Mouse (Mus musculus) T-helper 1 cell (primary cell): ENCODE measurements around the gene Cope.

Source experiments
- in situ Hi-C: fragments of 300-600 bp; cut with MboI, MseI; formaldehyde crosslinking; loops from one replicate; pipeline ENCODE4 v1.15.1; 2025; ENCODE audit warnings: high pct_unique_total_duplicates

Gene Cope

DNA sequence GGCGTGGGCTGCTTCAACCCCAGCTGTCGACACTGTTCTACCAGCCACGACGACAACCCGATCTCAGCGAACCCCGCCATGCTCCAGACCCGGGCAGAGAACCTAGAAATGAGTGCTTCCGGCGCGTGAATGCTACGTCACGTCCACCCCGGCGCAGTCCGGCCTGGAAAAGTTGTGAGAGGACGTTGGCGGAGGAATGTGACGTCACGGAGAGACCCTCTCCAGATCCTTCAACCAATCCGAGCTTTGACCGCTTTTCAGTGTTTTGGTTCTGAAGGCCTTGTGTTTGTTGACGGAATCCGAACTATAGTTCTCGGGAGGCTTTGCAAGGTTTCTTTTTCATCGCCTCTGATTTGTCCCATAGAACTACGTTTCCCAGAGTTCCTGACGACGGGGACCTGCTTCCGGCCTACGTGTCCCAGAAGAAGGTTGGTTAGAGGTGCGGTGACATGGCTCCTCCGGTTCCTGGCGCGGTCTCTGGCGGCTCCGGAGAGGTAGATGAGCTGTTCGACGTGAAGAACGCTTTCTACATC lies at the start of gene Cope, which contains the start of gene Ddx49:
TSS of gene Cope (plus strand) at position 161 of the 533 bp plus-strand sequence.
TSS of gene Ddx49 (minus strand) at position 132 of the 533 bp plus-strand sequence.
- in situ Hi-C loops, result no loop called here

DNA sequence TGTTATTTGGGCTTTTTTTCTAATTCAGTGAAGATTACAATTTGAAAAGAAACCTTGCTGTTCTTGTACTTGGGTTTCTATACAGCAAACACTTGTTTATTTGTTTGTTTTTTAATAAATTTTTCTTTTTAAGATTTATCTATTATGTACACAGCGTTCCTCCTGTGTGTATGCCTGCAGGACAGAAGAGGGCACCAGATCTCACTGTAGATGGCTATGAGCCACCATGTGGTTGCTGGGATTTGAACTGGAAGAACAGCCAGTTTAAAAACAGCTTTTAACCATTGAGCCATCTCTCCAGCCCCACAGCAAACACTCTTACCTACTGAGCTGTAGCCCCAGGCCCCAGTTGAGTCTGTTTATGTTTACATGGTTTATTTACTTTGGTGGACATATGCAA lies 47.7 kb upstream of the Cope start:
- in situ Hi-C loops, result no loop called here

DNA sequence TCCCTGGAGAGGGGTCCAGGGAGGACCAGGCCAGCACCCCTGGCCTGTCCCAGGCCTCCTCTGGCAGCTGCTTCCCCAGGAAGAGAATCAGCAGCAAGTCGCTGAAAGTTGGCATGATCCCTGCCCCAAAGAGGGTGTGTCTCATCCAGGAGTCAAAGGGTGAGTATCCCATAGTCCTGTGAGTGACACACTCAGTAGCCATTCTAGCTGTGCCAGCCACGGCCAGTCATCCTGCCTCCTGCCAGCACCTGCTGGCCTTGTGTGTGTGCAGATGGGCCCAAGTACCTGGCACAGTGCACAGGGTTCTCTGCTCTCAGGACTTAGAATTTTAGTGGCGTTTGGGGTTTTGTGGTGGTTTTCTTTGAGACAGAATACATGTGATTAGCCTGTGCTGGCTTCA lies 44.9 kb upstream of the Cope start:
- in situ Hi-C loops, result no loop called here

DNA sequence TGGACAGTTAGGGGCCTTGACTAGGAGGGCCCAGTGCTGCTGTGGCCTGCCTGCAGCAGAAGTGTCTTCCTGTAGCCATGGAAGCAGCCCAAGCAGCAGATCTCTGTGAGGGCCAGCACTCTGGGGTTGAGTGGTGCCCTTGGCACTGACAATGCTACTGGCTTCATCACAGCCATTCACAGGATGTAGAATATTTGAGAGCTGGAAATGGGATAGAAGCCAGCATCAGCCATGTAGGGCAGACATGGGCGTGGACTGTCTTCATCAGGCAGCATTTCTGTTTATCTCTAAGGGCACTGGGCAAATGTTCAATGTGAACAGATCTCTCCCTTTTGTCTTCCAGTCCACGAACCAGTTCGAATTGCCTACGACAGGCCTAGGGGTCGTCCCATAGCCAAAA lies 43.7 kb upstream of the Cope start:
- in situ Hi-C loops, result no loop called here

DNA sequence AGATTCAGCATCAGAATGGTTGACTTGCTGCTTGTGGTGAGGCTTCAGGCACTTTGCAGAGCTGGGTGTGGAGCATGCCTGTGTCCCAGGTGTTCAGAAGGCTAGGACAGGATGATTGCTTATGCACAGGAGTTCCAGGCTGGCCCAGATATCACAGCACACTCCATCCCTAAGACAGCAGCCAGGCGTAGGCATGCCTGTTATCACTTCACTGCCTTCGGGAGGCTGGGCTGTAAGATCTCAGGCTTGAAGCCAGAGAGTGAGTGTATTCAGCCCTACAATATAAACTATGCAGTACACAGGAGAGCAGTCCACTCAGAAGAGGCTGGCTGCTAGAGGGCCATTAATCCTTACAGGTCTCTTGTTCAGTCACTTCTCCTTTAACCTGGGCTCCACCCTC lies 43.3 kb upstream of the Cope start:
- in situ Hi-C loops, result no loop called here

DNA sequence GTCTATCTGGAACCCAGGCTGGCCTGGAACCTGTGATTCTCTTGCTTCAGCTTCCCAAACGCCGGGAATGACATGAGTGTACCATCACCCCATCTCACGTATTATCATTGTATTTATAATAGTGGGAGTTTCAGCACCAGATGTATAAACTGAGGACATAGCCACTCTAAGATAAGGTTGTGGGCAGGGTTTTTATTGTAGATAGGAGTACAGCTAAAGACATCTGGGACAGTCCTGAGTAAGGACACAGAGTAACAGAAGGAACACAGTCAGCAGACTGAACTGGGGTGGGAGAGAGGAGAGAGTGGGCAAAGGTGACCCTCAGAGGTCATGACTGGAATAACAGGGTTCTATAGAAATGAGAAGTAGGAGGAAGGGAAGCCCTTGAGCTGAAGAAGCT lies 34.6 kb upstream of the Cope start:
- in situ Hi-C loops, result no loop called here

DNA sequence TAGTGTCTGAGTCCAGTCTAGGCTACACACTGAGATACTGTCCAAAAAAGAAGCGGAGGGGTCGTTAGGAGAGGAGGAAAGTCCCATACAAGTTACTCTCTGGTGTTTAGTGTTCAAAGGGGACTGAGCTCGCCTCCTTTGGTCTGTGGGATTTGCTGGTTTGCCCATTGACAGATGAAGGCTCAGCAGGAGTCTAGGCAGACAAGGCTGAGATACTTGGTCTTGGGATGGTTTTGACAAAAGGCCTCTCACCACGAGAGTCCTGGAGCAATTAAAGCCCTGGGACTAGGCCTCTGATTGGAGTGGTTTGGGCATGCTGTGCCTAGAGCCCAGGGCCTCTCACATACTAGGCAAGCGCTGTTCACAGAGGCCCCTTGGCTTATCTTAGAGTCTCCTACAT lies 34.0 kb upstream of the Cope start:
- in situ Hi-C loops, result no loop called here

DNA sequence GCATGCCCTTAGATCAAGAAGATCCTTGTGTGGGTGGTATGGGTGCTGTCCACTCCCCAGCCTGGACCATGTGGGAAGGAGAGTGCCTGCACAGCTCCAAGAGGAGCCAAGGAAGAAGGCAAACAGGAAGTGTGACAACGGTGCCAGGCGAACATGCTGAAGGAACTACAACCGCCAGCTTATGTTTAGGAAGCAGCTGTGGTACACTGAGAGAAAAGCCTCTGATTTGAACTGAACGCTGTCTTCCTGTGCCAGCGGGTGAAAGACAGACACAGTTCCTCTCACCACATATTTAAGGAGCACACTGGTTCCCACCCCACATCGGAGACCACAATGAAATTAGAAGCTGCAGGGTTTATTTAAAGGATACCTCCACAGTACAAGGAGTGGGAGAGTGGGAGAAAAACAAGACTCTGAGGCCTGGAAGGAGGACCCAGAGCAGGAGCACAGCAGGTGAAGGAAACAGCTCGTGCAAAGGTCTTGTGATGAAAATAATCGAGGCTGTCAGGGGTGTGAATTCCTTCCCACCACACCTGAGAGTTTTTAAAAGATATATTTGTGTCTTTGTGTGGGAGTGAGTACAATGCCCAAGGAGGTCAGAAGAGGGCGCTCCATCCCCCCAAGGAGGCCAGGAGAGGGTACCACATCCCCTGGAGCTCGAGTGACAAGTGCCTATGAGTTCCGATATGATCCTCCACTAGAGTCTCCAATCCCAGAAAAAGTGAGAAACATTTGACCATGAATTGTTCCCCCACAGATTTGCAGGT lies 33.3 kb upstream of the Cope start:
- in situ Hi-C loops, result no loop called here

DNA sequence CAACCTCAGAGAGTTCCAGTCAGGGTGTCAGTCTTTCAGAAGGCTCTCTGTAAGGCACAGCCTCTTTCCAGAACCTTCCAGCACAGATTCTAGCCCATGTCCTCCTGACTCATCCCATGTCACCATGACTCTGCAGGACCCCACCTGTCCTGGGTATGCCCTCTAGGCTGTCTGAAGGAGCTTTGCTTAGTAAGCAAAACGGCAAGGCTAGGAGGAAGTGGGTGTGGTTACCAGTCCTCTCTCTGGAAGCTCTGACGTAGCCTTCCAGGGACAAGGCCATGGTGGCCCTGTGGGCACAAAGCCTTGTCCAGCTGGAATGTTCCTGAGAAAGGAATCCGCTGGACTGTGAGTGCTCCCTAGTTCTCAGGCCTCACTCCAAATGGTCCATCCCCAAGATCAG lies 29.4 kb upstream of the Cope start:
- in situ Hi-C loops, result no loop called here

DNA sequence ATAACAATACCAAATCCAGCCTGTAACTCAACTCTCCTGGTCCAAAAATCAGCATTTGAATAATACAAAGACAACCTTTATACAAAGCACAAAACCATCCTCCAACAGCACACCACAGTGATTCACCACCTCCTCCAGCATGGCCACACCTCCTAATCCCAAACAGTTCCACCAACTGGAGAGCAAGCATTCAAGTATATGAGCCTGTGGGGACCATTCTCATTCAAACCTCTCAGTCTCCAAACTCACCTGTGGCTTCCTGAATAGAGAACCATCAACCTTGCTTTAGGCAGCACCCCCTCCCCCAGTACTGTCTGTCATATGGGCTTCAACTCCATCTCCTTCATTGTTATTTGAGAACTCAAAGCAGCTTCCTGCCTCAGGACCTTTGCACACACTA lies 28.0 kb upstream of the Cope start:
- in situ Hi-C loops, result no loop called here

DNA sequence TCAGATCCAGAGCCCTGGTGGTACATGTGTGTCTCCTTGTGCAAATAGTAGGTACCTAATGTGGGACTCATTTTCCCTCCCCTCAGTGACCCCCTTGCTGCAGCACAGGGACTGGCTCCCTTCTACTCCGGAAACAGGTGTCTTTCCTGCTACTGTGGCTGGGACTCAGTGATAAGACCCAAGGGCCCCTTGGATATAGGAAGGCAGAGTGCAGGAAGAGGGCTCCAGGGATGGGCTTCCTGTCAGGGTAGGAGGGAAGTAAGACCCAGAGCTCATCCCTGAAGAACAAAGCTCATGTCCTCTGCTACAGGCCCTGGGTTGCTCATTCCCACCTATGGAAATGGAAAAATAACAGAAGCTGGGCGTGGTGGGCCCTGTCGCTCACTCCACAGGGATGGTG lies 25.8 kb upstream of the Cope start:
- in situ Hi-C loops, result no loop called here

DNA sequence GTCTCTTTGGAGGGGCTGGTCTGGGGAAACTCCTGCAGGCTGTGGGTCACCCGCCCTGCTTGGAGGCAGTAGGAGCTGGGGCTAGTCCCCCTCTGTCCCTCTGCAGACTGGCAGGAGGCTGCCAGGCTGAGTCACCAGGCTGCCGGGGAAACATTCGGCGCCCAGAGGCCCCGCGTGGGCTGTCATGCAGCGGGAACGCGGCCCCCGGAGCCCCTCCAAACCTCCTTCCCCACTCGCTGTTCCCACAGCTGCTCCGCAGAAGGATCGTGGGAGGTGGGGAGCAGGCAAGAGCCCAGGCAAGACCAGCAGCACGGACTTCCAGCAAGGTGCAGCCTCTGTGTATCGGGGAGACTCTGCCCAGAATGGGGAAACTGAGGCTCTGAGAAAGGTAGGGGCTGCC lies 24.1 kb upstream of the Cope start:
- in situ Hi-C loops, result no loop called here

DNA sequence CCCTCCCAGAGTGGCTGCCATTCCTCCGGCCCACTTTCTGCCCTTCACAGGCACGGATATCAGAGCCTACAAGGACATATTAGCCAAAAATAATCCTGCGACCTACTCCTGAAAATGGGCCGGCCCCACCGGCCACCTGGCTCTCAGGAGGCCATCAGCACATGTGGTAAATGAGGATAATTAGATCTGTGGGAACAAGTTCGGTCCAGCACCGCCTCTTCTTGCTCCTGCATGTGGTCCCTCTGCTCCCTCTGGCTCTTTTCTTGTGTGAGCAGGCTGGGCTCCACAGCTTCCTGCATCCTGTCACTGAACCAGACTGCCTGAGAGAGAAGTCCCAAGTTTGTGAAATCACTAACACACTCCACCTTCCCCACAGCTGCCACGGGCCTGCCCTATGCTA lies 23.1 kb upstream of the Cope start:
- in situ Hi-C loops, result no loop called here

DNA sequence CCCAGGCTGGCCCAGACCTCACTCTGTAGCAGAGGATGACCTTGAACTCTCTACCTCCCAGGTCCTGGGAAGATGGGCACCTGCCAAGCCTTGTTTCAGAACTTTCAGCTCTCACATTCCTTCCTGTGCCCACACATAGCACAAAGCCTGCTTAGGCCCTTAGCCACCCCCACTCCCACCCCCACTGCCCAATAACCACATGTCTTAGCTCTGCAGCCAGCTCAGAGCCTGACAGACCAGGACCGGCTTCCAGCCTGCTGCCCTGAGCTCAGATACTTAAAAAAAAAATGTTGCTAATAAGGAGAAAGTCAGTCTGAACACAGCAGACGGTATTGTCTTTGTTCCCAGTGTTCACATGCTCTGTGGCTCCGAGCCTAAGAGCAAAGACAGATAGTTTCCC lies 21.3 kb upstream of the Cope start:
- in situ Hi-C loops, result no loop called here

DNA sequence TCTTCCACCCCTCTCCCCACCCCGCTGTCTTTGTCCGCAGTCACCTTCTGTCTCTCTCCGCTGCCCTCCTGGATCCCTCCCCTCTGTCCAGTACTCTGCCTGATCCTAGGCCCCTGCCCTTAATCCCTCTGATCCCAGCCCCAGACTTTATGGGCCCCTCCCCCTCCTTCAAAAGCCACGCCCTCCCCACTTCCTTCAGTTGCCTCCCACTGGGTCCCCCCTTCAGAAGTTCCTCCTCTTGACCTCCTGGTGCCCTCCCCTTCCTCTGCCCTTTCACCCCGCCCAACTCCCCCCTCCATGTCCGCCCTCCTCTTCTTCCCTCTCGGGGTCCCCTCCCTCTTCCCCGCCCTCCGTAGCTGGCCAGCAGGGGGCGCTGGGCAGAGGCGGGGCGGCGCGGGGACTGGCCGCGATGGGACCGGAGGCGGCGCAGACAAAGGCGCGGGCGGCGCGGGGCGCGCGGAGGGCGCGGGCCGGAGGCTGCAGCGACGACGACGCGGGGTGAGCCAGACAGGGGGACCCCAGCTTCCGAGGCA lies 19.6 kb upstream of the Cope start, which contains the start of gene Homer3:
TSS of gene Homer3 (plus strand) at position 225 of the 533 bp plus-strand sequence.
- in situ Hi-C loops, result no loop called here

DNA sequence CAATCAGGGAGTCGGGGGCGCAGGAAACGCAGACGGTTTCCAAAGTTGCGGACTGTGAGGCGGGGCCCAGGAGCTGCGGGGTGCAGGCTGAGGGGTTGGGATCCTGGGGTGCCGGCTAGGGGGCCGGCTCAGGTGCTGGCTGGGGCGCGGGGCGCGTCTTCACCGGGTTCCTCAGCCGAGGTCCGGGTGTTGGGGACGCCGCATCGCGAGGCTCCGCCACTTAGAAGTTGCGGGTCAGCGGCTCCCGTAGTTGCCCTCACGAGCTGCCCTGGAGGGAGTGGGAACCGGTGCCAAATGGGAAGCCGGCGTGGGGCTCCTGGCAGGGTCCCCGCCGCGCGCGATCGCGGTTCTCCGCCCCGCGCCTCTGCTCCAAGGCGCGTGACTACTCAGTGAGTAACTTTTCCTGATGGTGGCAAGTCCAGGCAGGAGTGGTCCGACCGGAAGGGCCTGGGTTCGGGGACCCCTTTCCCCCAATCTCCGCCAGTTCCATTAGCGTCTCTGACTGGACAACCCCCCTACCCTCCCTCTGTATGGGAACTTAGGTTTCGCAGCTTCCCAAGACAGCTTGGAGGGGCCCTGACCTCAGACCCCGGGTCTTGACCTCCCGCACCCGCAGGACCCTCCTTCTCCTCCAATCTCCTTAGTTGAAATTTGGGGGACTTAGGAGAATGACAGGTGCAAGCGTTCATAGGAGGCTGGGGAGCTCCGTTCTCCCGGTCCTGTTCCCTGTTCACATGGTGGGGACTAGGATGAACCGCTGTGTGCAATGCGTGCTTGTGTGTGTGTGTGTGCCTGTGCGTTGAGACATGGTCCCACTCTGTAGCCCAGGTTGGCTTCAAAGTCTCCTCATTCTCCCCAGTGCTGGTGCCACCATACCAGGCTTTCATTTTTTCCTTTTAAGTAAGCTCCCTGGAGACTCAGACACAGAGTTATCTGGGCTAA lies 18.9 kb upstream of the Cope start:
- in situ Hi-C loops, result no loop called here

DNA sequence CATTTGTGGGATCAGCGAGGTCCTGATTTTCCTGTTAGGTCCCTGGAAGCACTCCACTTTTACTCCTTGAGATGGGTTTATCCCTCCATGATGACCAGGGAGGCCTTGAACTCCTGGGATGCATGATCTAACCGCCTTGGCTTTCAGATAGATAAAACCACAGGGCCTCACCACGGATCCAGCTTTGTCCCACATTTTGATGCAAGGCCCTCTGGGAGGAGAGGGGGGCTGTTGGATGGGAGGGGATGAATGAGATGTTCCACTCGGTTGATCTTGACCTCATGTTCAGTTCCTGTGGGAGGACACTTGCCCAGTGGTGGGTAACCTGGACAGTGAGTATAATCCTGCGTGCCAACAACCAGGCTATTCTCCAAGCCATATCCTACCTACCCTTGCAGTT lies 17.9 kb upstream of the Cope start:
- in situ Hi-C loops, result no loop called here

DNA sequence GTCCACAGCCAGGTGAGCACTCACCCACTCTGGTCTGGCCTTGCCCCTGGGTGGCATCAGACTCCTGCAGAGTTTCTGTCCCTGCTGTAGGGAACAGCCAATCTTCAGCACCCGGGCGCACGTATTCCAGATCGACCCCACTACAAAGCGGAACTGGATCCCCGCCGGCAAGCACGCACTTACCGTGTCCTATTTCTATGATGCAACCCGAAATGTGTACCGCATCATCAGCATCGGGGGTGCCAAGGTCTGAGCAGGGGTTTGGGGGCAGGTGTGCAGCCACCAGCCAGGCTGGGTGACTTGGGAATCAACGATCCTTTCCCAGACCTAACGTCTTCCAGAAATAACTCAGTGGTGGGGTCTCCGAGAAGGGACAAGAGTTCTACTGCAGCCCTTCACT lies 17.0 kb upstream of the Cope start:
- in situ Hi-C loops, result no loop called here

DNA sequence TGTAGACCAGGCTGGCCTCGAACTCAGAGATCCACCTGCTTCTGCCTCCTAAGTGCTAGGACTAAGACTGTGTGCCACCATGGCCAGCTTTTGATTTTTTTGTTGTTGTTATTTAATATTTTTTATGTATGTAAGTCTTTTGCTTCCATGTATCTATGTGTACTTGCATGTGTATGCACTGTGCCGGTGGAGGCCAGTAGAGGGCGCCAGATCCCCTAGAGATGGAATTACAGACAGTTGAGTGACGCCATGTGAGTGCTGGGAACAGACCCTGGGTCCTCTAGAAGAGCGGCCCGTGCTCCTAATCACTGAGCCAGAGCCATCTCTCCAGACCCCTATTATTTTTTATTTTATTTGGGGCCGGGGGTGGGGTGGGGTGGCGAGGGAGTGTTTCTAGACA lies 15.6 kb upstream of the Cope start:
- in situ Hi-C loops, result no loop called here

DNA sequence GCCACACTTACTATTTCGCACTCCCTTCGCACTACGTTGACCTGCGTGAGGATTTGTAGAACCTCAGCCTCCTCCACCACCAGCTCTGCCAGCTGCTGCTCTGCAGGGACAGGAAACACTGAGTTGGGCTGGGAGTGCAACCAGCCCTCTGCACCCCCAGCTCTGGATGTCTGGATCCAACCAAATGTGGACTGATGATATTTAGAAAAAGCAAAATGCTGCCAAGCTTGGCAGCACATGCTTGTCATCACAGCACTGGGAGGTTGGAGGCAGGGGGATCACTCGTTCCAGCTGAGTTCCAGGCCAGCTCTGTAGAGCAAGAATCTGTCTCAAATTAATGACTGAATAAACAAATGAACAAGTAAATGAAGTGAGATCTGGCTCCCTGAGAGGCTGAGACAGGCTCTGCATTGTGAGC lies 8.3 kb upstream of the Cope start:
- in situ Hi-C loops, result no loop called here

DNA sequence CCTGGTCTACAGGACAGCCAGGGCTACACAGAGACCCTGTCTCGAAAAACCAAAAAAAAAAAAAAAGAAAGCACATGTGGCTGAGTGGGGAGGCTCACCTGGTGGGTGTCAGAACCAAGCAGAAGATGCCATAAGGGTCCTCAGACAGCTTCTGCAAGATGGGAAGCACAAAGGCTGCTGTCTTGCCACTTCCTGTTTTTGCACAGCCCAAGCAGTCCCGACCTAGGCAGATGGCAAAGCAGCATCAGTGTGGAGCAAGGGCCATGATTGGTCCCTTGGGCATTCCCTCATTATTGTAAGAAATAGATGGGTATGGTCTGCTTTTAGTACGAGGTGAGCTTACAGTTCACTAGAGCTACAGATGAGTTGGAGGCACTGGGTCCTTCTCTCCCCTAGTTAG lies 1.4 kb upstream of the Cope start:
- in situ Hi-C loops, result no loop called here

DNA sequence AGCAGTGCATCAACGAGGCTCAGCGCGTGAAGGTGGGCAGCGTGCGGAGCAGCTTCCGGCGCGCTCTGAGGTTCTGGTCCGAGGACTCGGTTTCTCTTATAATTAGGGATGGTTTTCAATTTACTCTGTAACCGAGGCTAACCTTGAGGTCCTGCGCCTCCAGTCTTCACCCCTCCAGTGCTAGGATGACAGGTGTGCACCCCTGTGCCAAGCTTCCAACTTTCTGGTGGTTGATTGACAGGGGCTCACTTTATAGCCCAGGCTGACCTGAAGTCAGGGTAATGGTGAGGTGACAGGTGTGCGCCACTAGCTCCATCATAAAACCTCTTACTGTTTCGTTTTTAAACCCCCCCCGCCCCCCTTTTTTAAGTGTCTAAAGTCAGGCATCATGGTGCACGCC lies 583 bp downstream of the Cope start:
- in situ Hi-C loops, result no loop called here
